Mouse (Mus musculus) C2C12 (cell line): ENCODE data around the gene Bcr.

Experiments used
- CEBPB ChIP-seq: IDR thresholded peaks from one replicate; pipeline ENCODE4 v1.6.1; 2011; ENCODE audit warnings: low read depth, mild to moderate bottlenecking, control low read depth, moderate library complexity
- CTCF ChIP-seq: IDR thresholded peaks from one replicate; pipeline ENCODE4 v1.5.1; 2011; ENCODE audit not compliant: control insufficient read depth, insufficient read depth, insufficient read length
- MAX ChIP-seq: IDR thresholded peaks from one replicate; pipeline ENCODE4 v1.6.1; 2011; ENCODE audit warnings: mild to moderate bottlenecking, control low read depth
- MYOD1 ChIP-seq: IDR thresholded peaks from one replicate; pipeline ENCODE4 v1.6.1; 2011; ENCODE audit warnings: low read depth; ENCODE audit not compliant: control insufficient read depth, insufficient read length

DNA sequence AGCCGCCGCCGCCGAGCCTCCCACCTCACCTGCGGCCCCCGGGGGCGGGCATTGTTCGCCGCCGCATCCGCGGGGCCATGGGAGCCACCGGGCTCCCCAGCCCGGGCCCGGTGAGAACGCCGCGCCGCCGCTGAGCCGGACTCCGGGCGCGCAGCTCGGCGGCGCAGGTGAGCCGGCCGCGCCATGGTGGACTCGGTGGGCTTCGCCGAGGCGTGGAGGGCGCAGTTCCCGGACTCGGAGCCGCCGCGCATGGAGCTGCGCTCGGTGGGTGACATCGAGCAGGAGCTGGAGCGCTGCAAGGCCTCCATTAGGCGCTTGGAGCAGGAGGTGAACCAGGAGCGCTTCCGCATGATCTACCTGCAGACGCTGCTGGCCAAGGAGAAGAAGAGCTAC is 447 bp downstream of the Bcr start:
- no peak for TF ChIP-seq CTCF
- TF ChIP-seq MYOD1 = no peak
- TF ChIP-seq CEBPB = no peak
- no peak for TF ChIP-seq MAX
